Mouse (Mus musculus): Measurements from ENCODE around the gene Ndufa13. TPM values are rescaled to one million over a fixed set of nuclear protein-coding genes. Genes with fewer than 3 reads are reported as not detected.

The Ndufa13 gene
- polyA plus RNA-seq, 1 experiment from 2014 or later = 197 TPM

DNA sequence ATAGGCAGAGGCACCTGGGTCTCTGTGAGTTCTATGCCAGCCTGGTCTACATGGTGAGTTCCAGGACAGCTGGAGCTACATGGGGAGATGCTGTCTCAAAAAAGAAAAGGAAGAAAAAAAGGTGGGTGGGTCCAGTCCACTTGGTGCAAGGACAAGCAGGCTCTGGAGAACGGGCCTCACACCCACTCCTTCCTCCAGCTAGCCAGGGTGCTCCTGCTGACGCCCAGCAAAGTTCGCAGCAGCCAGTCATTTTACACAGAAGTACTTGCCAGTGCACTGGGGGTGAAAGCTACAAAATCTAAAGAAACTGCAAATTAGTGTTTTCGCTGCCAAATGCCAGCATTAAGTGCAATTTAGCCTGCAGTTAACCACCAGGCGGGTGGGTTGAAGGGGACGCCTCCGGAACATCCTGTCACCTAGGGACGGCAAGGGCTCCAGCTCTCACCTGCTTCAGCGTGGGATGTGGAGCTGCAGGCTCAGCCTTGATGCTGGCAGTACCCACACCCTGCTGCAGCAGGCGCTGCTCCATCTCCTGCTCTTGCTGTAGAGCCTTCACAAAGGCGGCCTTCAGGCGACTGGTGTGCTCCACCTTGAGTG, 10.2 kb upstream of the Ndufa13 start:
- WGBS = 85% methylated on average over 12 of the region's 12 CpGs

DNA sequence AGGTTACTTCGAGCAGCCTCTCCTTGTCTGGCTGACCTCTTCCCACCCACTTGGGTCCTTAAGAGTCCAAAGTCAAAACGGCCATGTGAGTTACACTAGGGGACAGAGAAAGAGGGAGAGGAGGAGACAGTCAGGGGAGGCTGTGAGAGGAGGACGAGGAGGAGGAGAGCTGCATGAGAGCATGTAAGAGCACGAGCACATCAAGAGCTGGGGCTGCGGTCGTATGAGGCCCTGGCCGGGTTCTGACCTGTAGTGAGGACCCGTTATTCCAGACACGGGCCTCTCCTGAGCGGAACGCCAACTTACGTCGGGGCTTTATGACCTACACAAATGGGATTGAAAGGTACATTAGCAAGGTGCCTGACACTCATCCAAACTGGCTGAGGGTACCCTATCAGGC, 9.6 kb upstream of the Ndufa13 start:
- no peaks in the 10 kb centered on the region for H3K27me3 ChIP-seq (ENCODE audit: insufficient read depth, low read length)
- peaks cover 77% of the 10 kb centered on the region for H3K36me3 ChIP-seq (ENCODE audit: insufficient read depth, low read length)
- H3K9ac ChIP-seq (replicated peaks; ENCODE audit: low read length) = no peak overlapping the region
- no peak overlapping the region for H3K4me3 ChIP-seq (ENCODE audit: low read length)
- no peaks in the 10 kb centered on the region for H3K9me3 ChIP-seq (ENCODE audit: low read length)
- H3K4me2 ChIP-seq (replicated peaks; ENCODE audit: low read depth, low read length) = no peak overlapping the region
- no peak overlapping the region for H3K27ac ChIP-seq (ENCODE audit: low read length)
- no peak for ATAC-seq (ENCODE audit: low FRiP score, low TSS enrichment)
- H3K4me1 ChIP-seq (ENCODE audit: insufficient read depth, low read length) = no peaks in the 10 kb centered on the region
- 89% methylated on average over 13 of the region's 13 CpGs for WGBS

More for the DNA sequence above, 10.2 kb upstream of the Ndufa13 start:
- Histone ChIP-seq H3K36me3 (ENCODE audit: insufficient read depth, low read length) (peaks cover 82% of the 10 kb centered on the region), H3K4me1 (ENCODE audit: insufficient read depth, low read length) (no peaks in the 10 kb centered on the region), H3K27ac (ENCODE audit: low read length) (no peak overlapping the region), H3K9ac (replicated peaks; ENCODE audit: low read length) (no peak overlapping the region), H3K4me3 (ENCODE audit: low read length) (no peak overlapping the region), H3K27me3 (ENCODE audit: insufficient read depth, low read length) (no peaks in the 10 kb centered on the region), H3K9me3 (ENCODE audit: low read length) (no peaks in the 10 kb centered on the region), H3K4me2 (replicated peaks; ENCODE audit: low read depth, low read length) (no peak overlapping the region)
- no peak for ATAC-seq (ENCODE audit: low FRiP score, low TSS enrichment)

DNA sequence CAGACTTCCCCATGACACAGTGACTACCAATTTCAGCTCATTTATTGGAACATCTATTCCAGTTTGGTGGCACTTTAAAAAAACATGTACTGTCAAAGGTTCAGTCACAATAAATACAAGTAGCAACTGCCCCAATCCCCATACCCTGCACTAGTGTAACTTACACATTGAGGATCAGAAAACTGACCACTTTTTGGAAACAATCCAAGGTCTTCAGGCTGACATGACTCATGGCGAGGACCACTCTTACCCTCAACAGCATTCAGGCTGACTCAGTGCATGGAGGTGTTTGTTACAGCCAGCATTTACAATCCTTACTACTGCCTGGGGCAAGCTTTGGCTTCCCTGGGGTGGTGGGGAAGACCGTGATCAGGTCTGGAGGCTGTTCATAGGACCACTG, 4.7 kb upstream of the Ndufa13 start:
- Histone ChIP-seq H3K9ac (replicated peaks; ENCODE audit: low read length) (no peak overlapping the region), H3K27me3 (ENCODE audit: insufficient read depth, low read length) (no peaks in the 10 kb centered on the region), H3K4me3 (ENCODE audit: low read length) (no peak overlapping the region), H3K9me3 (ENCODE audit: low read length) (no peaks in the 10 kb centered on the region), H3K36me3 (ENCODE audit: insufficient read depth, low read length) (peaks cover 39% of the 10 kb centered on the region), H3K27ac (ENCODE audit: low read length) (no peak overlapping the region), H3K4me1 (ENCODE audit: insufficient read depth, low read length) (peaks cover 20% of the 10 kb centered on the region; the same call in 1 of the 2 replicates), H3K4me2 (replicated peaks; ENCODE audit: low read depth, low read length) (no peak overlapping the region)
- no peak for ATAC-seq (ENCODE audit: low FRiP score, low TSS enrichment)
- WGBS = 86% methylated on average over 2 of the region's 2 CpGs

DNA sequence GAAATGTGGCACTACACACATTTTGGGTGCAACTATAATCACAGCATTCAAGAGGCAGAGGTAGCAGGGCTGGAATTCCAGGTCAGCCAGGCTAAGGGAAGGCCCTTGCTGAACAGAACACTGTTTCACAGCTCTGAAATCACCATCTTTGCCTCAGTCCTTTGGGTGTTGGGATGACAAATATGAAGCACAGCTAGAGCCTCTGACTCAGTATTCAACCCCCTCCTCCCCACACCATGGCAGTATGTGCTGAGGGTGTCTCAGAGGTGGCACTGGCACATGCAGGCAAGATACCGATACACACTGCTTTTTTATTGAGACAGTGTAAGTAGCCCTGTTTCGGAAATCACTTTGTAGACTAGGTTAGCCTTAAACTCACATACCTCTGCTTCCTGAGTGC, 3.9 kb upstream of the Ndufa13 start:
- Histone ChIP-seq H3K4me1 (ENCODE audit: insufficient read depth, low read length) (peaks cover 23% of the 10 kb centered on the region; the same call in 1 of the 2 replicates), H3K27me3 (ENCODE audit: insufficient read depth, low read length) (no peaks in the 10 kb centered on the region), H3K4me3 (ENCODE audit: low read length) (no peak overlapping the region), H3K36me3 (ENCODE audit: insufficient read depth, low read length) (peaks cover 30% of the 10 kb centered on the region), H3K9me3 (ENCODE audit: low read length) (no peaks in the 10 kb centered on the region), H3K4me2 (replicated peaks; ENCODE audit: low read depth, low read length) (no peak overlapping the region), H3K27ac (ENCODE audit: low read length) (no peak overlapping the region), H3K9ac (replicated peaks; ENCODE audit: low read length) (no peak overlapping the region)
- ATAC-seq (ENCODE audit: low FRiP score, low TSS enrichment) = no peak
- 92% methylated on average over 2 of the region's 2 CpGs for WGBS

DNA sequence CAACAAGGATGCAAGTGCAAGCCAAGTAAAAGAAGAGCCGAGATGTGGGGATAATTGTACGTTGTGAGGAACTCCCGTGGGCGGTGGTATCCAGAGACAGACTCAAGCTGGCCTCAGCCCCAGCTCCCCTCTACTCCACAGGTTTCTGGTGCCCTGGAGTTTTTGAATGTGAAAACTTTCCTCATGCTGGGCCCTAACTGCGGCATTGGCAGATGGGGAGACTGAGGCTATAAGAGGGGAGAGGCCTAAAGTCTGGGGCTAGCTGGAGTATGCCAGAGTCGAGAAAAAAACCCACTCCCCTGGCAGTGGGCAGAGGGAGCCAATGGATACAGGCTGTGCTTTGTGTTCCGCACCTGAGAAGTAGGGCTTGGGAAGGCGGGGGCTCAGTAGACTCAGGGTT, 1.7 kb upstream of the Ndufa13 start:
- Histone ChIP-seq H3K9ac (replicated peaks; ENCODE audit: low read length) (peak overlapping the region; percentile 87; the same call in 1 of the 2 replicates), H3K27me3 (ENCODE audit: insufficient read depth, low read length) (no peaks in the 10 kb centered on the region), H3K36me3 (ENCODE audit: insufficient read depth, low read length) (peaks cover 13% of the 10 kb centered on the region), H3K9me3 (ENCODE audit: low read length) (no peaks in the 10 kb centered on the region), H3K4me3 (ENCODE audit: low read length) (peak overlapping the region; percentile 83), H3K27ac (ENCODE audit: low read length) (no peak overlapping the region), H3K4me1 (ENCODE audit: insufficient read depth, low read length) (peaks cover 38% of the 10 kb centered on the region), H3K4me2 (replicated peaks; ENCODE audit: low read depth, low read length) (peak overlapping the region; percentile 88; the same call in 1 of the 2 replicates)
- WGBS = 75% methylated on average over 8 of the region's 8 CpGs
- ATAC-seq (ENCODE audit: low FRiP score, low TSS enrichment) = no peak

DNA sequence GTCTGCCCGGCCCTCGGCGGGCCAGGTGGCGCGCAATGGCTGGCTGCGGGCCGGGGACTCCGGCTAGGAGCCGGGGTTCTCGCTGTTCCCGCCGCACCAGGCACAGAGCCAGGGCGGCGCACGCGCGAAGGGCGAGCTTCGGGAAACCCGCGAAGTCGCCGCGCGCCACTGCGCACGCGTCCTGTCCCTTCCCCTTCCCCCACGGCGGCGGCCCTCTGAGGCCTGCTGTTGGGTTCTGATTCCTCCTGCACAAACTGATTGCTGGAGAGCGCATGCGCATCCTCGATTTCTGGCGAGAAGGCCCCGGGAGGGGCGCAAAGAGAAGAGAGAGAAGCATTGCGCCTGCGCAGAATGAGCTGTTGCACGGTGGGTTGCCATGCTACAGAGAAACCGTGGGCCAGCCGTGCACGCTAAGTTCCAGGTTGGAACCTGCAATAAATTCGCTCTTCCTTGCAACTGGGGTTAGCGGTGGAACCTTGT, 745 bp upstream of the Ndufa13 start:
- H3K27me3 ChIP-seq (ENCODE audit: insufficient read depth, low read length) = no peaks in the 10 kb centered on the region
- ATAC-seq (ENCODE audit: low FRiP score, low TSS enrichment) = peak; percentile 88

DNA sequence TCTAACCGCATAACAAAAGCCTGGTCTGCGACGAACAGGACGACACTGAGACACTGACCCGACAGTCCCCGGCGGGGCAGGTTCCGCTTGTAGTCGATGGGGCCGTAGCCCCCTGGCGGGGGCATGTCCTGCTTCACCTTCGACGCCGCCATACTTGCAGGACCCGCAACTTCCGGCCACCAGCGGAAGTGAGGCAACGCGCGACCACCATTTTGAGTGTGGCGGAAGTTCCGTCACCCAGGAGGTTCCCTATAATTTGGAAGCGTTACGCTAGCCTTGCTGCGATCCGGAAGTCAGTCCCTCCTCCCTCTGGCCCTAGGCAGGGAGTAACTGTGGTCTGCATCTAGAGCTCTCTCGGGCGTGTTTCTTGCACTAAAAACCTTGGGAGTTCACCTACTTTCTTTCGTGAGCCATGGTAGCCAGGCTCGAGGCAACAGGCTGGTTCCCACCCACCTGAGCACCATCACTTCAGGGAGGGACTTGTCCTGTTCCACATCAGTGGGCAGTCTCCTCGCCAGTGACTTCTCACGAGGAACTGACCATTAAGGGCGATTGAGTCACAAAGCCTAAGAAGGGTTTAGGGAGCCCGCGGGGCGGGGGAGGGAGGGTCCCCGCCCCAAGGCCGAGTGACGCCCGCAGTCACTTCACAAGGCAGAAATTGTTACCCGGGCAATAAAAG, 735 bp downstream of the Ndufa13 start:
- peak; percentile 72 for ATAC-seq (ENCODE audit: low FRiP score, low TSS enrichment)
- Histone ChIP-seq H3K27ac (ENCODE audit: low read length) (peak overlapping the region; percentile 94), H3K4me1 (ENCODE audit: insufficient read depth, low read length) (peaks cover 39% of the 10 kb centered on the region), H3K36me3 (ENCODE audit: insufficient read depth, low read length) (0 out of 2 replicates have a peak, but pooled peaks cover 7% of the 10 kb centered on the region), H3K9ac (replicated peaks; ENCODE audit: low read length) (peak overlapping the region; percentile 87), H3K9me3 (ENCODE audit: low read length) (no peaks in the 10 kb centered on the region), H3K4me2 (replicated peaks; ENCODE audit: low read depth, low read length) (peak overlapping the region; percentile 88), H3K27me3 (ENCODE audit: insufficient read depth, low read length) (no peaks in the 10 kb centered on the region), H3K4me3 (ENCODE audit: low read length) (peak overlapping the region; percentile 83)
- under 1% methylated on average over 41 of the region's 41 CpGs for WGBS

More for the DNA sequence above, 745 bp upstream of the Ndufa13 start:
- Histone ChIP-seq H3K9me3 (ENCODE audit: low read length) (no peaks in the 10 kb centered on the region), H3K4me3 (ENCODE audit: low read length) (peak overlapping the region; percentile 83), H3K4me1 (ENCODE audit: insufficient read depth, low read length) (peaks cover 39% of the 10 kb centered on the region), H3K4me2 (replicated peaks; ENCODE audit: low read depth, low read length) (peak overlapping the region; percentile 88), H3K27ac (ENCODE audit: low read length) (peak overlapping the region; percentile 94), H3K36me3 (ENCODE audit: insufficient read depth, low read length) (peaks cover 14% of the 10 kb centered on the region; the same call in 1 of the 2 replicates), H3K9ac (replicated peaks; ENCODE audit: low read length) (peak overlapping the region; percentile 87)
- WGBS = 0% methylated on average over 45 of the region's 45 CpGs

DNA sequence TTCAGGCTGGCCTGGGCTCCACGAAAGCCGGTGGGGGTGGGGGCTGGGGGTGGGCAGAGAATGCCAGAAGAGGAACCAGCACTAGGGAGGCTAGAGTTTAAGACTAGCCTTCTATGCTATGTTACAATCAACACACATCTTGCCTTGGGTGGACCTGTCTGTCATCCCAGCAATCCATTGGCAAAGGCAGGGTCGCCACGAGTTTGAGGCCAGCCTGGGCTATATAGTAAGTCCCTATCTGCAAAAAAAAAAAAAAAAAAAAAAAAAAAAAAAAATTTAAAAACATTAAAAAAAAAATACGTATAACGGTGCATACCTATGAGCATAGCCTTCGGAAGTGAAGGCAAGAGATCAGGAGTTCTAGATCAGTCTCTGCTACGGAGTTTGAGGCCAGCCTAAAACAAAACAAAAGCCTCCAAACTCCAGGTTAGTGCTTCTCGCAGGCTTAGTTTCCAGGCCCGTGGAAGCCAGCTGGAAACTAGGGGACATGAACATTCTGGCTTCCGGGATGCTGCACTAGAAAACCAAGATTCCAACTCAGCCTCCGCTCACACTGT, 1.4 kb downstream of the Ndufa13 start:
- Histone ChIP-seq H3K36me3 (ENCODE audit: insufficient read depth, low read length) (peaks cover 11% of the 10 kb centered on the region; the same call in 1 of the 2 replicates), H3K4me2 (replicated peaks; ENCODE audit: low read depth, low read length) (peak overlapping the region; percentile 88), H3K4me1 (ENCODE audit: insufficient read depth, low read length) (peaks cover 39% of the 10 kb centered on the region), H3K4me3 (ENCODE audit: low read length) (peak overlapping the region; percentile 83), H3K27me3 (ENCODE audit: insufficient read depth, low read length) (no peaks in the 10 kb centered on the region), H3K9ac (replicated peaks; ENCODE audit: low read length) (peak overlapping the region; percentile 87), H3K27ac (ENCODE audit: low read length) (peak overlapping the region; percentile 94), H3K9me3 (ENCODE audit: low read length) (no peaks in the 10 kb centered on the region)
- no peak for ATAC-seq (ENCODE audit: low FRiP score, low TSS enrichment)
- 14% methylated on average over 12 of the region's 12 CpGs for WGBS

DNA sequence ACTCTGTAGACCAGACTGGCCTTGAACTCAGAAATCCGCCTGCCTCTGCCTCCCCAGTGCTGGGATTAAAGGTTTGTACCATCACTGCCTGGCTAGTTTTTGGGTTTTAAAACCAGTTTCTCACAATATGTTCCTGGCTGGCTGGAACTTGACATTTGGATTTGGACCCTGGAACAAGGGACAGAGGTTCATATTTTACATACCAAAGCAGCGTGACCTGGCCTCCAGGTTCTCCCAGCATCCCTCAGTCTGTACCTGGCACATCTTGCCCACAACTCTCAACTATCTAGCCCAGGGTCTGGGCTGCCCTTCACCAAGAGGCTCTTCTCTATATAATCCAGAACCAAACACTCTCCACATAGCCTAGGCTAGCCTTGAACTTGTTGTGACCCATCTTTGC, 2.5 kb downstream of the Ndufa13 start:
- H3K27me3 ChIP-seq (ENCODE audit: insufficient read depth, low read length) = no peaks in the 10 kb centered on the region
- H3K27ac ChIP-seq (ENCODE audit: low read length) = no peak overlapping the region
- H3K9ac ChIP-seq (replicated peaks; ENCODE audit: low read length) = no peak overlapping the region
- no peak for ATAC-seq (ENCODE audit: low FRiP score, low TSS enrichment)
- H3K9me3 ChIP-seq (ENCODE audit: low read length) = no peaks in the 10 kb centered on the region
- H3K4me3 ChIP-seq (ENCODE audit: low read length) = no peak overlapping the region
- 0 out of 2 replicates have a peak overlapping the region, but pooled peaks have one; percentile 88 for H3K4me2 ChIP-seq (replicated peaks; ENCODE audit: low read depth, low read length)
- peaks cover 12% of the 10 kb centered on the region; the same call in 1 of the 2 replicates for H3K36me3 ChIP-seq (ENCODE audit: insufficient read depth, low read length)
- peaks cover 39% of the 10 kb centered on the region for H3K4me1 ChIP-seq (ENCODE audit: insufficient read depth, low read length)
- 88% methylated on average over 2 of the region's 2 CpGs for WGBS
